Mouse (Mus musculus) midbrain, postnatal 0 days (tissue): ENCODE results near the gene Shisa4. TPM values are rescaled to one million over a fixed set of nuclear protein-coding genes. Genes with fewer than 3 reads are reported as not detected.

Experiments
- ATAC-seq: fragments of 200-750 bp; cut with Nextera tagmentation; 2 replicates; pipeline ENCODE4 v1.8.0; 2017; ENCODE audit warnings: moderate number of reproducible peaks, mild to moderate bottlenecking, moderate TSS enrichment, moderate library complexity; ENCODE audit not compliant: low FRiP score
- DNase-seq: peaks from one replicate; pipeline ENCODE4 v3.0.0-alpha.2; 2015; ENCODE audit warnings: low spot score
- H3K27ac ChIP-seq: fragments of 300-500 bp; sonication (generic); 2 replicates; pipeline ENCODE4 v1.5.1; 2014; ENCODE audit warnings: low read depth, mild to moderate bottlenecking, low read length, mixed read lengths
- H3K27me3 ChIP-seq: fragments of 300-500 bp; sonication (generic); 2 replicates; pipeline ENCODE4 v1.6.1; 2014; ENCODE audit warnings: low read length, control low read depth, mixed read lengths; ENCODE audit not compliant: insufficient read depth
- H3K36me3 ChIP-seq: fragments of 300-500 bp; sonication (generic); 2 replicates; pipeline ENCODE4 v1.6.1; 2014; ENCODE audit warnings: low read length, control low read depth, mixed read lengths; ENCODE audit not compliant: insufficient read depth
- H3K4me1 ChIP-seq: fragments of 300-500 bp; sonication (generic); 2 replicates; pipeline ENCODE4 v1.6.1; 2014; ENCODE audit warnings: mild to moderate bottlenecking, control low read depth, antibody characterized with exemption, low read length, mixed read lengths; ENCODE audit not compliant: insufficient read depth
- H3K4me2 ChIP-seq: fragments of 300-500 bp; sonication (generic); 2 replicates; pipeline ENCODE4 v1.6.1; 2014; ENCODE audit warnings: low read depth, mild to moderate bottlenecking, low read length, mixed read lengths; ENCODE audit not compliant: poor library complexity, severe bottlenecking
- H3K4me3 ChIP-seq: fragments of 300-500 bp; sonication (generic); 2 replicates; pipeline ENCODE4 v1.5.1; 2014; ENCODE audit warnings: low read depth, mild to moderate bottlenecking, low read length, moderate library complexity
- H3K9ac ChIP-seq: fragments of 300-500 bp; sonication (generic); replicated peaks from 2 replicates; pipeline ENCODE4 v1.6.1; 2014; ENCODE audit warnings: mild to moderate bottlenecking, low read length, moderate library complexity, mixed read lengths; ENCODE audit not compliant: poor library complexity, severe bottlenecking
- H3K9me3 ChIP-seq: fragments of 300-500 bp; sonication (generic); 2 replicates; pipeline ENCODE4 v1.6.1; 2016; ENCODE audit warnings: low read length, control low read depth
- CTCF ChIP-seq: IDR thresholded peaks from 2 replicates; pipeline ENCODE4 v1.5.1; 2016; ENCODE audit warnings: antibody characterized with exemption, mild to moderate bottlenecking
- WGBS: fragments of 180-500 bp; shearing (Covaris S2); extraction: QIAGEN DNeasy Blood & Tissue Kit; methylation state at CpG from one replicate; pipeline ENCODE4 v1.1.7; 2014; 5-methylcytosine and 5-hydroxymethylcytosine counted together
- polyA plus RNA-seq: library from polyadenylated mRNA; unstranded; fragments of >200 nt; fragmentation: Nextera tagmentation; extraction: Ambion mirVana; gene quantifications from 2 replicates; pipeline ENCODE4 v1.2.1, GENCODE M21; 2015
- total RNA-seq: library from RNA; depleted of rRNA; stranded (reverse); fragments of >200 nt; gene quantifications from 2 replicates; pipeline ENCODE4 v1.2.3, GENCODE M21; 2014; rRNA removed

The Shisa4 gene
- total RNA-seq (129 and 133 TPM in 2 replicates), polyA plus RNA-seq (141 and 146 TPM in 2 replicates)

- H3K9me3 ChIP-seq = no peaks in the 10 kb centered on the region
- H3K4me3 ChIP-seq = peak within 1 kb of the TSS; percentile 83
- H3K27ac ChIP-seq = peak within 1 kb of the TSS; percentile 83
- H3K27me3 ChIP-seq = no peaks in the 10 kb centered on the region
- ATAC-seq (peak; percentile 88), DNase-seq (peak; percentile 87)
- peaks cover 13% of the 10 kb centered on the region; the same call in 1 of the 2 replicates for H3K4me1 ChIP-seq
- H3K4me2 ChIP-seq = peak within 1 kb of the TSS; percentile 87
- 2% methylated on average over 35 of the region's 38 CpGs for WGBS
- TF ChIP-seq CTCF = peak; percentile 39
- no peaks in the 10 kb centered on the region for H3K36me3 ChIP-seq
- H3K9ac ChIP-seq = peak within 1 kb of the TSS; percentile 89
Observed at GRCm38 (mm10) chr1:135374868-135375581, at the start of gene Shisa4. Gene Shisa4 (minus strand): TSS chr1:135375237.

- H3K27ac ChIP-seq = no peak overlapping the region
- H3K9ac ChIP-seq = no peak overlapping the region
- peaks cover 13% of the 10 kb centered on the region for H3K36me3 ChIP-seq
- no peak for ATAC-seq
- WGBS = 90% methylated on average over 6 of the region's 6 CpGs
- H3K4me2 ChIP-seq = no peak overlapping the region
- no peaks in the 10 kb centered on the region for H3K27me3 ChIP-seq
- no peaks in the 10 kb centered on the region for H3K4me1 ChIP-seq
- no peak for TF ChIP-seq CTCF
- H3K4me3 ChIP-seq = no peak overlapping the region
- H3K9me3 ChIP-seq = no peaks in the 10 kb centered on the region
- no peak for DNase-seq
Observed at GRCm38 (mm10) chr1:135422772-135423171, 47.7 kb upstream of the Shisa4 start.

GRCm38 (mm10) chr1:135413996-135414395 lies 39.0 kb upstream of the Shisa4 start:
- no peaks in the 10 kb centered on the region for H3K9me3 ChIP-seq
- TF ChIP-seq CTCF = no peak
- no peak for ATAC-seq
- no peak overlapping the region for H3K9ac ChIP-seq
- DNase-seq = no peak
- H3K4me3 ChIP-seq = no peak overlapping the region
- H3K4me1 ChIP-seq = no peaks in the 10 kb centered on the region
- no peak overlapping the region for H3K4me2 ChIP-seq
- H3K27me3 ChIP-seq = no peaks in the 10 kb centered on the region
- H3K36me3 ChIP-seq = peaks cover 57% of the 10 kb centered on the region
- H3K27ac ChIP-seq = no peak overlapping the region

GRCm38 (mm10) chr1:135412130-135412529 lies 37.1 kb upstream of the Shisa4 start:
- H3K9me3 ChIP-seq = no peaks in the 10 kb centered on the region
- no peak overlapping the region for H3K4me2 ChIP-seq
- no peak for ATAC-seq
- peaks cover 57% of the 10 kb centered on the region for H3K36me3 ChIP-seq
- TF ChIP-seq CTCF = no peak
- no peak overlapping the region for H3K9ac ChIP-seq
- H3K27ac ChIP-seq = no peak overlapping the region
- no peaks in the 10 kb centered on the region for H3K27me3 ChIP-seq
- H3K4me3 ChIP-seq = no peak overlapping the region
- 84% methylated on average over 4 of the region's 4 CpGs for WGBS
- no peaks in the 10 kb centered on the region for H3K4me1 ChIP-seq
- DNase-seq = no peak

- Histone ChIP-seq H3K36me3 (peaks cover 54% of the 10 kb centered on the region), H3K4me2 (no peak overlapping the region), H3K4me1 (no peaks in the 10 kb centered on the region), H3K27me3 (no peaks in the 10 kb centered on the region), H3K9ac (no peak overlapping the region), H3K4me3 (no peak overlapping the region), H3K9me3 (no peaks in the 10 kb centered on the region), H3K27ac (no peak overlapping the region)
- ATAC-seq (no peak), DNase-seq (peak; percentile 10)
- no peak for TF ChIP-seq CTCF
- WGBS = 78% methylated on average over 2 of the region's 2 CpGs
Observed at GRCm38 (mm10) chr1:135410967-135411366, 35.9 kb upstream of the Shisa4 start.

- WGBS = 100% methylated on average over 4 of the region's 4 CpGs
Observed at GRCm38 (mm10) chr1:135408973-135409372, 33.9 kb upstream of the Shisa4 start.

More at GRCm38 (mm10) chr1:135408973-135409372, 33.9 kb upstream of the Shisa4 start:
- no peak for TF ChIP-seq CTCF
- H3K9me3 ChIP-seq = no peaks in the 10 kb centered on the region
- no peaks in the 10 kb centered on the region for H3K4me1 ChIP-seq
- peaks cover 55% of the 10 kb centered on the region for H3K36me3 ChIP-seq
- DNase-seq (no peak), ATAC-seq (no peak)
- H3K27ac ChIP-seq = no peak overlapping the region
- no peaks in the 10 kb centered on the region for H3K27me3 ChIP-seq
- no peak overlapping the region for H3K4me3 ChIP-seq
- no peak overlapping the region for H3K4me2 ChIP-seq
- no peak overlapping the region for H3K9ac ChIP-seq
